Mouse (Mus musculus) cerebellum, adult 2 months (tissue): ENCODE measurements around the gene Tecpr1. TPM values are rescaled to one million over a fixed set of nuclear protein-coding genes. Genes with fewer than 3 reads are reported as not detected.

Experiments used
- DNase-seq, 2 experiments: peaks; one replicate each; pipeline ENCODE4 v3.0.0; 2021
- H3K27ac ChIP-seq: fragments of 200-500 bp; 2 replicates; pipeline ENCODE4 v1.5.1; 2012; ENCODE audit warnings: low read length, control low read depth, inconsistent platforms; ENCODE audit not compliant: insufficient read depth
- H3K27me3 ChIP-seq: fragments of 200-500 bp; 2 replicates; pipeline ENCODE4 v1.6.1; 2012; ENCODE audit warnings: inconsistent platforms, mild to moderate bottlenecking, low read length, moderate library complexity; ENCODE audit not compliant: control insufficient read depth, insufficient read depth
- H3K4me1 ChIP-seq: fragments of 200-500 bp; 2 replicates; pipeline ENCODE4 v1.6.1; 2011; ENCODE audit warnings: low read length; ENCODE audit not compliant: control insufficient read depth, insufficient read depth
- H3K4me3 ChIP-seq: fragments of 200-500 bp; replicated peaks from 2 replicates; pipeline ENCODE3; 2011; ENCODE audit warnings: mild to moderate bottlenecking, low read depth, low read length, control low read depth; ENCODE audit not compliant: insufficient read depth
- CTCF ChIP-seq: fragments of 200-500 bp; IDR thresholded peaks from 2 replicates; pipeline ENCODE4 v1.5.1; 2011; ENCODE audit warnings: low read depth, mild to moderate bottlenecking, control low read depth, low read length, moderate library complexity, borderline replicate concordance; ENCODE audit not compliant: insufficient read depth
- POLR2A ChIP-seq: fragments of 200-500 bp; IDR thresholded peaks from 2 replicates; pipeline ENCODE4 v1.6.1; 2011; ENCODE audit warnings: low read length, control low read depth, borderline replicate concordance; ENCODE audit not compliant: insufficient read depth
- WGBS: fragments of 180-500 bp; shearing (Covaris S2); methylation state at CpG from one replicate; pipeline ENCODE4 v1.1.7; 2018; 5-methylcytosine and 5-hydroxymethylcytosine counted together
- polyA plus RNA-seq: library from polyadenylated mRNA; depleted of rRNA; stranded (reverse); fragments of >200 nt; gene quantifications from 2 replicates; pipeline ENCODE4 v1.2.3, GENCODE M21; 2012

Gene Tecpr1
- polyA plus RNA-seq, 1 experiment: 164 TPM

GRCm38 (mm10) chr5:144247307-144247706, 23.9 kb upstream of the Tecpr1 start:
- no peak overlapping the region for H3K4me3 ChIP-seq
- H3K4me1 ChIP-seq: no peaks in the 10 kb centered on the region
- WGBS: 62% methylated on average over 10 of the region's 10 CpGs
- DNase-seq: no peak
- H3K27me3 ChIP-seq: no peaks in the 10 kb centered on the region
- no peak for TF ChIP-seq POLR2A
- no peak for TF ChIP-seq CTCF
- H3K27ac ChIP-seq: no peak overlapping the region

- no peak overlapping the region for H3K4me3 ChIP-seq
- H3K27me3 ChIP-seq: no peaks in the 10 kb centered on the region
- TF ChIP-seq CTCF: no peak
- TF ChIP-seq POLR2A: no peak
- WGBS: 77% methylated on average over 7 of the region's 7 CpGs
- DNase-seq: no peak
- H3K27ac ChIP-seq: no peak overlapping the region
- H3K4me1 ChIP-seq: no peaks in the 10 kb centered on the region
Measured at GRCm38 (mm10) chr5:144246669-144247068, 23.3 kb upstream of the Tecpr1 start.

- 61% methylated on average over 2 of the region's 2 CpGs for WGBS
- no peaks in the 10 kb centered on the region for H3K4me1 ChIP-seq
- no peak overlapping the region for H3K4me3 ChIP-seq
- H3K27me3 ChIP-seq: no peaks in the 10 kb centered on the region
- no peak overlapping the region for H3K27ac ChIP-seq
- TF ChIP-seq POLR2A (no peak), CTCF (no peak)
- no peak for DNase-seq
Measured at GRCm38 (mm10) chr5:144245592-144245991, 22.2 kb upstream of the Tecpr1 start.

GRCm38 (mm10) chr5:144243901-144244487, 20.6 kb upstream of the Tecpr1 start, which contains the start of gene Bri3:
TSS of gene Bri3 (plus strand) at chr5:144244437.
- Histone ChIP-seq H3K4me1 (no peaks in the 10 kb centered on the region), H3K27ac (no peak within 1 kb of the TSS), H3K4me3 (no peak within 1 kb of the TSS), H3K27me3 (no peaks in the 10 kb centered on the region)
- no peak for DNase-seq
- WGBS: 96% methylated on average over 7 of the region's 7 CpGs
- TF ChIP-seq CTCF: no peak
- no peak for TF ChIP-seq POLR2A

GRCm38 (mm10) chr5:144238969-144239368, 15.6 kb upstream of the Tecpr1 start:
- TF ChIP-seq CTCF (no peak), POLR2A (no peak)
- no peak overlapping the region for H3K4me3 ChIP-seq
- H3K27me3 ChIP-seq: no peaks in the 10 kb centered on the region
- H3K4me1 ChIP-seq: no peaks in the 10 kb centered on the region
- WGBS: 76% methylated on average over 1 of the region's 1 CpGs
- DNase-seq: no peak
- H3K27ac ChIP-seq: no peak overlapping the region

- Histone ChIP-seq H3K4me3 (no peak overlapping the region), H3K27ac (no peak overlapping the region), H3K4me1 (no peaks in the 10 kb centered on the region), H3K27me3 (no peaks in the 10 kb centered on the region)
- DNase-seq: no peak
- TF ChIP-seq POLR2A (no peak), CTCF (no peak)
- WGBS: 82% methylated on average over 7 of the region's 7 CpGs
Measured at GRCm38 (mm10) chr5:144234714-144235113, 11.3 kb upstream of the Tecpr1 start.

GRCm38 (mm10) chr5:144234222-144234621, 10.8 kb upstream of the Tecpr1 start:
- Histone ChIP-seq H3K4me1 (no peaks in the 10 kb centered on the region), H3K27me3 (no peaks in the 10 kb centered on the region), H3K27ac (no peak overlapping the region), H3K4me3 (no peak overlapping the region)
- WGBS: 76% methylated on average over 6 of the region's 6 CpGs
- DNase-seq: no peak
- no peak for TF ChIP-seq POLR2A
- no peak for TF ChIP-seq CTCF

GRCm38 (mm10) chr5:144232531-144232930, 9.1 kb upstream of the Tecpr1 start:
- Histone ChIP-seq H3K4me3 (no peak overlapping the region), H3K27ac (no peak overlapping the region), H3K4me1 (no peaks in the 10 kb centered on the region), H3K27me3 (no peaks in the 10 kb centered on the region)
- WGBS: 86% methylated on average over 5 of the region's 5 CpGs
- TF ChIP-seq POLR2A: no peak
- DNase-seq: no peak
